Mouse (Mus musculus): Measurements from ENCODE around the gene Ank3.

Gene Ank3

DNA sequence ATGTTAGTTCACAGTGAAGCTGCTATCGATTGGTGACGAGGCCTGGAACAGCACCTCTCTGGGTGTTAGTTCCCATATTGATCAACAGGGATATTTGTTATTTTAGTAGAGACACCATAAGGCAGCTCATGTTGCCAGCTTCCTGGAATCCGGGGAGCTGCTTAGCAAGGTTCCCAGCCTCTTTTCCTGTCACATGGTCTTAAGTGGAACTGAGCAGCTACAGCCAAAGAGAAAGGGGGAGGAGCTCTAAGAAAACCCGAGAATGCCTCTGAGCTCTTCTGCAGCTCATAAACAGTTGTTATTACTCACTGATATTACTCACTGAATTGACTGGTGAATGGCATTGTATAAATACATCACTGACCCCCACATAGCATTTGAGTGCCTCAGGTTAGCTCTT lies 318.3 kb downstream of the Ank3 start:
- DNase-seq (ENCODE audit: low read depth, low spot score) = no peak

DNA sequence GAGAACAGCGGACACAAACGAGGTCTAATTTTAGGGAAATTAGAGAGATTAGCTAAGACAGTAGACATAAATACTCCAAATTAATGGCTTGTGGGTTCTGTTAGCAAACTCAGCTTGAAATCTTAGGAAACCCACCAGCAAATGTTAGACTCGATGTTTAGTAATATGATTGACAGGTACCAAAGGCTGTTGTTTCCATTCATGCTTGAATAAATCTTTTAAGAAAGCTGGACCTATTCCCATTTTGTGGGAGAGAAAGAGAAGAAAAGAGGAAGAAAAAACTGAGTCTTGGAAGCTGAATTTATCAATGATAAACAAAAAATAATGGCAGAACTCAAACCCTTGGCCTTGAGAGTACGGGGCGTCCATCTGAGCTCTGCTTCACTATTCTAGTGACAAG lies 320.8 kb downstream of the Ank3 start:
- DNase-seq (ENCODE audit: low read depth, low spot score) = no peak

DNA sequence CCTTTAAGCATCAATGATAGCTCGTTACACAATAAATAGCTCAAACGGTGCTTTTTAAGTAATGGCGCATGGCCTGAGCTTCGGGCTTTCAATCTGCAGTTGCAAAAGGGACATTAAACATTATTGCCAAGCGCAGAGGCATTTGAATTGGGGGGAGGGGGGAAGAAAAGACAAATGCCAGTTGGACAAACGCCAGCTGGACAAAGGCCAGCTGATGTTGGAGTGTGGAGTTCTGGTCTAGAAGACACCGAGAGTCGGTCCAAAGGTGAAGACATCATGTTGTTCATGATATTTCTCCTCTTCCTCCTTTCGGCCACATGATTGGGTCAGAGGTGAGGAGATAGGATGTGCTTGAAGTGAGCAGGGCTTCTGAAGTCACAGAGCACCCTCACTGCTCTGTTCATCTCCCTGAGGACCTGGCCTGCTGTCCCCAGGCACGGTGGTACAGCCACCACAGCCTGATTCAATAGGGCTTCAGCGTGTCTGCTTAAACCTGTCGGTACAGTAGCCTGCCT lies 321.4 kb downstream of the Ank3 start:
- DNase-seq (ENCODE audit: low read depth, low spot score) = no peak

DNA sequence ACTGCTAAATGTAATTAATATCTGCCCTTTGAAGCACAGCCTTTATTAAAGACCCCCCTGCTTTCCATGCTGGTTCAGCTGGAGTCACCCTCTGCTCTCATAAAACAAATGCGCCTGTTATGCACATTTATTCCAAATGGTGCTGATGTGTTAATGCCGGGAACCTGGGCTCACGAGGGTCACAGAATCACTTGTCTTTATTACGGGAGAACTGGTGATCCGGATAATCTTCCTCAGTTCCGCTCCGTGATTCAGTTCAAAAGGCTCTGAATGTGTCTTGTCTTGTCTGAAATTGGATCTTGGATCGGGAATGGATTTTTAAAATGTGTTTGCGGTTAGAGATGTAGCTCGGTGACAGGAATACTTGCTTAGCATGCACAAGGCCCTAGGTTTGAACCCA lies 321.9 kb downstream of the Ank3 start:
- DNase-seq (ENCODE audit: low read depth, low spot score) = no peak

DNA sequence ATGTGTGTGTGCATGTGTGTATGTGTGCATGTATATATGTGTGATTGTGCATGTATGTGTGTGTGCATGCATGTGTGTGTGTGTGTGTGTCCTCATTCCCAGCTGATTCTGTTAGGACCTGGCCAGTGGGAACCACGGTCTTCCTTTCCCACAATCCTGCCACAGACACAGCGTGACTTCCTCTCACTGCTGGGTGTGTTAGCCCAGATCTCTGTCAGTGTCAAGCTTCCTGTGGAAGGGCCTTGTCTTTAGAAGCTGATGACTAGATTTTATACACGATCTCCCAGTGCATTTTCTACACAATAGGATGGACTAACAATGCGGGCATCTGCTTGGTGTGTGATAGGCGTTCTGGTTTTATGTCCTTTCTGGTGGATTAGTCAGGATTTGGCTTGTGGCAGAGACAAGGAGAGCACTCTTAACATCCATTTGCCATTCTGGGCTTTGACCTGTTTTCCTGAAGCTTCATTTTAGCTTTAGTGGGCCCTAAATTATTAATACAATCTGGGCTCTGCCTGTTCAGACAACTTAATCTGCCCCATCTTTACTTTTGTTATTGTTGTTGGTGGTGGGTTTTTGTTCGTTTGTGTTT lies 322.4 kb downstream of the Ank3 start:
- no peak for DNase-seq (ENCODE audit: low read depth, low spot score)

DNA sequence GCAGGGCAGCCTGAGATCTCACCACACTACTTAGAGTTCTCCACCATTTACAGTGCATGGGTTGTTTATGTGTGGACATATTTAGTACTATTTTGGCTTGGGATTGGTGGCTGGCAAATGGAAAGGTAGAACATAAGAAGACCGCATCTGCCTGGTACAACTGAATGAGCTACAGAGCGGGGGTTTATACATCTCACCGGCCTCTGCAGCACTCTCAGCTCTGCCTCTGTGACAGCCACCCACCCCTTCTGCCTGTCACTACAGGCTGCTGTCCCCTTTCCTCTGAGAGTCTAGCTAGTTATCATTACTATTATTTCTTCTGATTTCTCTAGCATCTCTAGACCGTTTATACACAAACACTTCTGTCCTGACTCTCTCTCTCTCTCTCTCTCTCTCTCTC lies 325.6 kb downstream of the Ank3 start:
- no peak for DNase-seq (ENCODE audit: low read depth, low spot score)

DNA sequence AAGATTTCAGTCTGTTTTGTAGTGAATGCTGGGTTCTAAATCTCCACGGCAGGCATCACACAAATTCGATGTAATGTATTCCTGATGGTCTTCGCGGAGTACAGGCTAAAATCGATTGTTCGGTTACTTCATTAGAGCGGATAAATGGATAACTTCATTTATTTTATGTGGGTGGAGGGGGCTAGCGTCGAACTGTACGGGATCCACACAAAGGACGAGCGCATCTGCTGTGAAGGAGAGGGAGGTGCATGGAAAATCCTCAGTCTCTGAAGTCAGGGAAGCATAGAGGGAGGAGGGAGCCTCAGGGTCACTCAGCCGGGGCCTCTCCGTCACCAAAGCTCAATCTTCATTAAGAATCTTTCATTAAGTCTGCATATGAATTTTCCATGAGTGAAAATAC lies 326.5 kb downstream of the Ank3 start:
- no peak for DNase-seq (ENCODE audit: low read depth, low spot score)

DNA sequence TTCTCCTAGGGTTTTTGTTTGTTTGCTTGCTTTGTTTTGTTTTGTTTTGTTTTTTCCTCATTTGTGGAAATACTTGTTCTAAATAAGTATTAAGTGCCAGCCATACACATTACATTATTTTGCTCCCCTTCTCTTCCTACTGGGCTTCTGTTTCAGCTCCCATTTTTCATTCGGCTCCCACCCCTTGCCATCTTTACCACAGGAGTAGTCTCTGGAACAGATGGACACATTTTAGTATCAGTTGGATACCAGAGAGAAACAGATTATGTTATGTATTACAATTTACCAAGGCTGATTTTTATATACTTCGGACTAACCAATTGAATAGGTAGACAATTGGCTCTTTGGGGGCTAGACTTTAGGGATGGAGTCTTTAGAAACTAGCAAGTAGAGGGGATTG lies 327.7 kb downstream of the Ank3 start:
- DNase-seq (ENCODE audit: low read depth, low spot score) = no peak

DNA sequence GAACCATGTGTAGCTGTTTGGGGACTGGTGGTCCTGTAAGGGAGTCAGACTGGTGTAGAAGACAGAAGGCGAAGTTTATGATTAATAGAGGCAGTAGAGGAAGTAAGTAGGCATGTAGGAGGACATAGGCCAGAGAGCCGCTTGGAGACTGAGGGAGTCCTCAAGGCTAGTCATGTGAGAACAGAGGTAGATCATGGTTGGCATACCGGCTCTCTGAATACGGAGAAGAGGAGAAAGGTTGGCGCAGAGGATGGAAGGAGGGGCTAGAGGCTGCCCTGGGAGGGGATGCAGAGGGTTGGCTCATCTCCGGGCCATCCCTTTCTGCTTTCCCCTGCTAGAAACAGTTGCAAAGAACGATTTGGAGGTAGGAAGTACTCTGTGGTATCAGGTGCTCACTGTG lies 328.2 kb downstream of the Ank3 start:
- DNase-seq (ENCODE audit: low read depth, low spot score) = no peak

DNA sequence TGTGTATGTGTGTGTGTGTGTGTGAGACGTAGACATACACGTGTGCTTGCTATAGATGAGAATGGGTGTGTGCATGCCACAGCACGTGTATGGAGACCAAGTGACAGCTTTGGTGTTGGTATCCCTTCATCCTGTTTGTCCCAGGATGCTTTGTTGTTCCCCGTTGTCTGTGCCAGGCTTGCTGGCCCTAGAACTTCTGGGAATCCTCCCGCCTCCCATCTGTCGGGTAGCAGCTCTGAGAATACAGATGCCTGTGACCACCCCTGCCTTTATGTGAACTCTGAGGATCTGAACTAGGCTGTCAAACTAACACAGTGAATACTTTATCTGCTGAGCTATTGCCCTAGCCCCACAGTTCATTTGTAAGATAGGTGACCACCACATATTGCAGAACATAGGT lies 330.3 kb downstream of the Ank3 start:
- no peak for DNase-seq (ENCODE audit: low read depth, low spot score)

DNA sequence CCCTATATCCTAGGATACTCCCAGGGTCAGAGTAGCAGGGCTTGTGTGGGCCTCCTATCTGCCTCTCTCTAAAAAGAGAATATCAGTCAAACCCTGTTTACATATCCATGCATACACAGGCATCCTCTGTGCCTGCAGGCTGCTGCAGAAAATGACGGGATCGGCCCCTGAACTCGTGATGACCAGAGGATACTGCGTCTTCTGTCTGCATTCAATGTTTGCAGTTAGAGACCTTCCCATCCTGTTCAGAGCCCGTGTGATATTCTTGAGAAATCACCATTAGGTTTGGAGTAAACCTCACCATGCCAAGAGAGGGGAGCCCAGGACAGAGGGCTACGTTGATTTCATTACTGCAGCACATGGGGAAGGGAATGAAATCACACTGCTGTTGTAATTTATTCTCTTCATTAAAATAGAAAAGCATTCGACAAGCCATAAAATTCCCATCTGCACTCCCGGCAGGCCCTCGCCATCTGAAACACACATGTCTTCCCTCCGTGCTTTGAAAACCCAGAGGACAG lies 331.8 kb downstream of the Ank3 start:
- DNase-seq (ENCODE audit: low read depth, low spot score) = no peak

DNA sequence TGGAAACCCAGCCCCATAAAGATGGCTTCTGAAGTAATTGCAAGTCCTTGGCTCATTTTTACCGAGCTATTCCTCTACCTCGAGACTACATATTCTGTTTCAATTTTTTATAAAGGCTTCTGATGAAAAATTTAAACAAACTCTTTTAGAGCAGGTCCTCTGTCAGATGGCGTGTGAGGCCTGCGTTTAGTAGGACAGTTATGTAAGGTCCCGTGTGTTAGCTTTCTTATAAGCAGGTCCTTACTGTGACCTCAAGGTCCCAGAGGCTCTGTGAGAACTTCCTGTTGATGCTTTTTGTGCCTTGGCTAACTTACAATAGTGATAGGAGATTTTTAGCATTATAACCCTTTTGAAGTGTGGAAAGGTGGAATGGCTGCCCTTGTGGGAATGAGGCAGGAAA lies 332.8 kb downstream of the Ank3 start:
- DNase-seq (ENCODE audit: low read depth, low spot score) = no peak

DNA sequence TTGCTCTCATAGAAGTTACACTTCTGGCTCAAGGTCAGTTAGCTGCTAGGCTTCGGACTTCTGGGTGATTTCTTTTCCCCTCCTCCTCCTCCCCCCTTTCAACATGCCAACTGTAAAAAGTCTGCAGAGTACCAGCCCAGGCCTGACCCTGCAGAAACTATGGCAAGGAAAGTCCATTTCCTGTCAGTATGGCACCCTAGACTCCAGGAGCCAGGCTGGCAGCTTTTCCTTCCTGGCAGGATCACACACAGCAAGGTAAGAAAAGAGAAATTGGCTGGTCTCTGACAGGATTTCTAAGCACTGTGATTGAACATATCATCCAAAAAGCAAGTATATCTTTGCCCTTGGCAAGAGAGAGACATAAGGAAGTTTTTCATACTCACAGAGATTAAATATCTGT lies 333.3 kb downstream of the Ank3 start:
- DNase-seq (ENCODE audit: low read depth, low spot score) = no peak

DNA sequence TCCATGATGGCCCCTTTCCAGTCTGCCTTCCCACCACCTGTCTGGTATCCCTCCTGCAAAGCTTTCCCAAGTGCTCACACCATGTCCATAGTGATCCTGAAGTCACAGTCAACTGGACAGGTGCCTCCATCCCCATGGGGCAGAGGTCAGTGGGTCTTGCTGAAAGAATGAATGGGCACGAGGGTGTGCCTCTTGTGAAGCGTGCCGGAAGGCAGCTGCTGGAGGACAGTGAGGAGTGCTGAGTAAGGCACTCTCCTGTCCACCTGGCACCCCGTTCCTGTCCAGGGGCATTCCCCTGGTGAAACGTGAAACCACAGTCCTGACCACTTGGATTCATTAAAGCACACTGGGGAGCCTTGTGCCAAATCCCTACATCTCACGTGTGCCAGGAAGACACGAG lies 337.7 kb downstream of the Ank3 start:
- no peak for DNase-seq (ENCODE audit: low read depth, low spot score)

DNA sequence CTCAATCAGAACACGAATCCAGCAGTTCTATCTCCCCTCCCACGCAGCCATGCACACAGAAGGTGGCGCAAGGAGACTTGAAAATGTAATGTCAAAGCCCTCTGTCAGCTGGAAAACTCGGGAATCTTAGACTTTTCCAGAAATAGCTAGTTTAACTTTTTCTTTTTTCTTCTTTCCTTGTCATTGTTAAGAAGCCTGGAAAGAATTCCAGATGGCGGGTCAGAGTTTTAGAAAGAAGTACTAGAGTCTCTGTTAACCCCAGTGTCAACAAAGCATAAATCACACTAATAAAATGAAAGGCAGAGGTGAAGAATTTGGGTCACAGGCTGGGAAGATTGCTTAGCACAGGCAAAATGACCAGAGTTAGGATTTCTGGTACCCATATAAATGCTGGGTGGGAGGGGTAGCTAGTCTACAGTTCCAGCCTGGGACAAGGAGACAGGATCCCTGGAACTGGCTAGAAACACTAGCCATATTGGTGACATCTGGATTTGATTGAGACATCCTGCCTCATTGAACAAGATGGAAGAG lies 340.2 kb downstream of the Ank3 start:
- DNase-seq (ENCODE audit: low read depth, low spot score) = peak; percentile 79

DNA sequence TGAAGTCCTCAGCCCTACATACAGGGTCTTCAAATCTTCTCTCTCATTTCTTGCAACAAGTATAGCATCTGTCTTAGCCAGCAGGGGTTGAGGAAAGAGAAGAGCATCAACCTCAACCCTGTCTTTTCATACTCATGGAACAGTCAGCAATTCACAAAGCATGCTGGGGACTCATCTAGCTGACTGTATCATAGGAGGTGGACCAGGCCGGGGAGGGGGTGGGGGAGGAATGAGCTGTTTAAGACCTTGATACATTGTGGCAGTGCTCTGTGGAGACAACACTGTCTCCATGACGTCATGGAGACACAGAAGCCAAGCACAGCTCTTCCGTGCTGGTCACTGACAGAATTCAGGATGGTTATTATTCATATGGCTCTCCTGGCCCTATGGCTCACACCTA lies 344.0 kb downstream of the Ank3 start:
- no peak for DNase-seq (ENCODE audit: low read depth, low spot score)

DNA sequence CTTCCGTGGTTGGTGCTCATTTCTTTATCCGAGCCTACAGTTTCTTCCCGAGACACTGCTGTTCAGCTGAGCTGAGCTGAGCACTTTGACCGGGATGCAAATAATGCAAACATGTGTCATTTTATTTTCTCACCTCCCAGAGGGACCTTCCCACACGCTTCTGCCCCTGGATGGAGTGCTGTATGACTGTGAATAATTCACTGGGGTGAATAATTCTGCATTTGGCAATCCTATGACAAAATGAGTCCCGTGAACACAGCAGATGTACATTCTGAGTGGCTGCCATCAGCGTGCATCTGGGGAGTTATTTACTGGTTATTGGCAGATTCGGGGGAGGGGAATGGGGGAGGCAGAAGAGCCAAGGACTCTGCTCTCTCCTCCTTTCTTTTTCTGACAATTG lies 345.6 kb downstream of the Ank3 start:
- no peak for DNase-seq (ENCODE audit: low read depth, low spot score)

DNA sequence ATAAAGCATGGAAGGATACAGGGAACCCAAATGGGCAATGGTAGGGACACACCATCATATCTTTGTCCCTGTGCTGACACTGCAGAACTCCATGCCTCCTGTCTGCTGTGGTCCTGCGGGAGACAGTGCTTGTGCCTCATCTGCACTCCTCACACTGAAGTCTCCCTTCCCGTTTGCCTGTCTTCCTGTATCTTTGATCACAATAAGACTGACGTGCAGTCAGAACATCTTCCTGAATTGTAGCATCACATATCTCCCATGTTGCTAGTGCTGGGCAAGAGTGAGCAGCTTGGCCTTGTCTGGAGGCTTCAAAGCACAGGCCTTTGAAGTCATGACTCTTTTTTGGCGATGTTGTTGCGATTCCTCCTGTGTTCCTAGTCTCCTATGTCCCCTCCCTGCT lies 346.3 kb downstream of the Ank3 start:
- DNase-seq (ENCODE audit: low read depth, low spot score) = no peak

DNA sequence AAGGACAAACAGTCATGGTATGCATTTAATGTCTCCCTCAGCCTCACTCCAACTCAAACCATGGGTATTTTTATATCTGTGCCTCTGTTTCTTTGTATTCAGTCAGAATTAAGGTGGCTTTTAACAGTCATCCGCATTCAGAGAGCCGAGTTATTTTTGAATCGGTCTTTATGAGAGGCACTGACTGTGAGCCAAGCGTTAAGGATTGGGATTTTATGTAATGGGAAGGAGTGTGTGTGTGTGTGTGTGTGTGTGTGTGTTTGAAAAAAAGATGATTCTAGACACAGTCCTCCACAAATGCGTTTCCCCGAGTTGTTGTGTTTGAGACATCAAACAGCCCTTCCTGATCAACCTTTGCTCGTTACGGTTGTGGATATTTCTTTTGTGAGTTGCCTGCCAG lies 347.7 kb downstream of the Ank3 start:
- no peak for DNase-seq (ENCODE audit: low read depth, low spot score)

DNA sequence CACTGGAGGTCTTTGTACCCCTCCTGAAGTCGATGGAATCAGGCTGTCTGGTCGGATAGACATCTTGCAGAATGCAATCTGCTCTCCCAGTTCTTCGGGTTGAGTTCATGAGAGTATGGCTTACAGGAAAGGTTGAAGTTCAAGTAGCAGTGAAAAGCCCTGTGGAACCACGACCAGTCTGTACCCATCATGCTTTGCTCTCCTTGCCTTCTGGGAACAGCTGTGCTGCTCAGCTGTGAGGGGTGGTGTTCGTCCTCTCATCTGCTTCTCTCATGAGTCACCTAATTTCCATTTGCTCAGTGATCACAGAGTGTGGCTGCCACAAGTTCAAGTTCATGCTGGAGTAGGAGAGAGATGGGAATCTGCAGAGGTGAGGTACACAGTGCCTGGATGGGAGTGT lies 348.2 kb downstream of the Ank3 start:
- no peak for DNase-seq (ENCODE audit: low read depth, low spot score)

DNA sequence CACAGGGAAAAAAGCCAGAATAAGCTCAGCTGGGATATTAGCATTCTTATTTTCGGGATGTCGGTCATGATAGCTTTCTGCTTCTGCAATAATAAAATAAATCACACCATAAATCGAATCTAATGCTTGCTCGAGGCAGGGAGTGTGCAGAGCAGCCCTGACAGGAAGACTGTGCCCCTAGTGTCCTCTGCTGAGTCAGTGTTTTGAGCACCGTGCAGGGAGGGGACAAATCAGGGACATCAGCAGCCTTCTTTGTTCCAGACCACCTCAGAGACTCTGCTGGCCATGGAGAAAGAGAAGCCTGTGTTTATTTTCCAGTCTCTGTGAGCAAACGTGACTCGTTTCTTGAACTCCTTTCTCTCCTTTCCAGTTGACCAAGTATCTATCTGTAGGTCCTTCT lies 352.8 kb downstream of the Ank3 start:
- DNase-seq (ENCODE audit: low read depth, low spot score) = peak; percentile 34

DNA sequence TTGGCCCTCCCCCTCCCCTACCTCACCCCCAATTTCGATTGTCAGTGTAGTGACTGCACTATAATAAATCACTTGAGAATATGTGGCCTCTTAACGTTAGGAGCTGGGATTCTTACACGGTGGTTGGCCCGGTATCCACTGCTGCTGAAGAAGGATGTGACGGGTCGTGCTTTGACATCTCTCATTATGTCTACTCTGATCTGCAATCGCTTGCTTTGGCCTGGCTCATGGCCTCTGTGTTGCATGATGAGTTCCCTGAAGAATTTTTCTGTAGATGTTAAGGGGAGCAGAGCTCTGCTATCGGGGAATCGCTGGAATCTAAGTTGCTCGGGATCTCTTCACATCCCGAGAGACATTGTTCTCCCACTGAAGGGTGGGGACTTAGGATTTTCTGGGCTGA lies 354.9 kb downstream of the Ank3 start:
- DNase-seq (ENCODE audit: low read depth, low spot score) = no peak

DNA sequence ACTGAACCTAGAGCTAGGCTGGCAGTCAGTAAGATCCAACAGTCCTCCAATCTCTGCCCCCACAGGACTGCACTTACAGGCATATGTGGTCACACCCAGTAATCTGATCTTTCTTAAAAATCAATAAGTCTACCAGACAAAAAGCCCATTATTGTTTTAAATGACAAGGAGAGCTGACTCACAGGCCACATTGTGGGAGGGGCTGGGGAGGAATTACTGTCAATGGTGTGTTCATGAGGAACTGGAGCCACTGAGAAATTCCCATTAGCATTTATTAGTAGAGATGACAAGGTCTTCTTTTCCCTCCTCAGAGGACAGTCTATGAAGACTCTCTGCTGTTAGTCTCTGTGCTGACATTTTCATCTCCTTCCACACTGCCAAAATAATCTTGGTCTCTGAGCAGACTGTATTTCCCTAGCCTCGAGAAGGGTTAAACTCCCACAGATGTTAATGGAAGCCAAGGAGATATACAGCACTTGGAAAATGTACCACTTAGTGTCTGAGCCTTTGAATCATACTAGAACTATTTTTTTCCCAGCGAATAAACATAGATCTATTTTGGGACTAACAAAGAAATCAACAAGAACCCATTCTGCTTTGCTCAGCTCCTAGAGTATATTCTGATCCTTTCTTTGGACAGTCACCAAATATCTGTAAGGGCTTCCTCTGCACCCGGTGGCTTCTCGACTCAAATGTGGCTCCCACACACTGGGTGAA lies 358.5 kb downstream of the Ank3 start:
- DNase-seq (ENCODE audit: low read depth, low spot score) = no peak
